Mouse (Mus musculus) A20 (cell line): ENCODE results near the gene Kctd19.

Experiments used
- DNase-seq: peaks from one replicate; pipeline ENCODE4 v3.0.0-alpha.2; 2011; ENCODE audit warnings: low read depth, low spot score

Kctd19 gene

DNA sequence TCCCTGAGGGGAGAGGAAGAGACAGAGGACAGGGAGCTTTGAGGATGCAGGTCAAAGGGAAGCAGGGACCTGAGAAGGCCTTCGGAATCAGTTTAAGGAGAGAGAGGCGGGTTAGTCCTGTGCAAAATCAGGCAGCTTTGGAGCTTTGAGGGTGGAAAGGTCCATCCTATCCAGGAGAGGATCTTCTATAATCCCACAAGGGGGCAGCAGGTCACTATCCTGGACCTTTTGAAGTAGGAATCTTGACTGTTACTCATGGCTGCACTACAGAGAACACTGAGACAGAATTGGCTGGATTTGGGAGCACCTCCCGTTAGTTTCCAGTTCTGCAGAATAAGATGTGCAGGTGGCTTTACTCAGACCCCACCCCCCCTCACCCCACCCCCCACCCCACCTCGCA, 53.7 kb downstream of the Kctd19 start:
- DNase-seq = no peak

DNA sequence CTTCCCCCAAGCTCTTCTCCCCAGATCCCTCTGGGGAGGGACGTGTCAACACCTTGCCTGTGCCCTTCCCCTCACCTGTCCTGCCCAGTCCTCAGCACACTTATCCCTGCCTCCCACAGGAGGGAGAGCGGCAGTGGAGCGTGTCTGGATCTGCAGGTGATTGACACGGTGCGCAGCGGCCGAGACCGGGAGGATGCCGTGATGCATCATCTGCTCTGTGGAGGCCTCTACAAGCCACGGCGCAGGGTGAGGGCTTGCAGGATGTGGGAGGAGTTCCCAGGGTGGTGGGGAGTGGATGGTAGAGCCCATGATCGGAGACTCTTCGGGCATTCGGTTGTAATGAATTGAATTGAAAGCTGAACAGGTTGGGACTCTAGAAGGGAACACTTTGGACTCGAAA, 54.1 kb downstream of the Kctd19 start:
- no peak for DNase-seq

DNA sequence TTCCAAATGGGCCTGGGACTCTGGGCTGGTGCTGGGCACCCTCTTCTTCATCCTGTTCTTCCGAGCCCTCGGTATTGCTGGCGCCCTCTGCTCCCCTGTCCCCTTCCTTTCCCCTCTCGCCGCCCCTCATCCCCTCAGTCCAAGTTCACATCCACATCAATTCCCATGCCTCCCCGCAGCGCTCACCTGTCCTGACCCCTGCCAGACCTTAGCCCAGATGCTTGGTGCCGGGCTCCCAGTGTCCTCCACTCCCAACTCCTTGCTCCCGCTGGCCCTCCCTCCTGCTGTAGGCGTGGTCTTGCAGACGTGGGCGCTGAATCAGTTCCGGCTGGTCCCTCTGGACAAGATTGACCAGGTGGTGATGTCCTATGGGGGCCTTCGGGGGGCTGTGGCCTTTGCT, 56.6 kb downstream of the Kctd19 start:
- no peak for DNase-seq

DNA sequence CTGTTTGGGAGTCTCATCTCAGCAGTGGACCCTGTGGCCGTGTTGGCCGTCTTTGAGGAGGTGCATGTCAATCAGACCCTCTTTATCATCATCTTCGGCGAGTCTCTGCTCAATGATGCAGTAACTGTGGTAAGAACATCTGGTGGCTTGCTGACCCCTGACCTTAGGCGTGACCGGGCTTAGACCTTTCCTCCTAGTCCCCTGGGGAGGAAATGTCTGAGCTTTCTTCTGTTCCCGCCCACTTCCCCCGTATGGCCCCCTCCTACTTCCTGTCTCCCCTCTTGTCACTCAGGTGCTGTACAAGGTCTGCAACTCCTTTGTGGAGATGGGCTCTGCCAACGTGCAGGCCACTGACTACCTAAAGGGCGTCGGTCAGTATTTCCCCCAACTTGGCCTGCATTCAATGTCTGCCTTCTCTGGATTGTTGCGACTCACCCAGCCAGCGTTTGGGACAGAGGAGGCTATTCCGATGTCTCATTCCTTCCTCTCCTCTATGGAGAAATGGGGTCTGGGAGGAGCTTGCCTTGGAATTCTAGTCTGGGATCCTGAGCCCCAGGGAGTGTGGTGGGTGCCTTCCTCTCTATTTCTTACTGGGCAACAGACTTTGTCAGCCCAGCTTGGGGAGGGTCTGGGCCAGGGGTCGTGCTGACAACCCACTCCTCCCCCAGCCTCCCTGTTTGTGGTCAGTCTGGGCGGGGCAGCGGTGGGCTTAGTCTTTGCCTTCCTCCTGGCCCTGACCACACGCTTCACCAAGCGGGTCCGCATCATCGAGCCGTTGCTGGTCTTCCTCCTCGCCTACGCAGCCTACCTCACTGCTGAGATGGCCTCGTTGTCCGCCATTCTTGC, 57.9 kb downstream of the Kctd19 start:
- DNase-seq = peak; percentile 74

DNA sequence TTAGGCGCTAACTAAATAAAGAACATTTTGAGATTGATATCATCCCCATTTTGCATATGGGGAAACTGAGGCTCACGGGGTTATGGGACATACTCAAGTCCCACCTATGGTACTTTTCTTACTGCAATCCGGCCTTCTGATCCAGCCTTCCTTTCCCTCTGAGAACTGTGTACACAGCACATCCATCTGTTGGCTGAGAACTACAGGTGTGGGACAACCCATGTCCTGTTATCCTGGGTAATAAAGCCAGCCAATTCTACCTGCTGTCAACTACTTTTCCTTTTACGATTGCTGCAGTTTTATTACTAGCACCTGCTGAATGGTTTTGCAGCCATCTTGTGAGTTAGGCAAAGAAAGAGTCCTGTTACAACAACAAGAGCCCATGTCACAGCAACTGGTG, 58.8 kb downstream of the Kctd19 start:
- no peak for DNase-seq

DNA sequence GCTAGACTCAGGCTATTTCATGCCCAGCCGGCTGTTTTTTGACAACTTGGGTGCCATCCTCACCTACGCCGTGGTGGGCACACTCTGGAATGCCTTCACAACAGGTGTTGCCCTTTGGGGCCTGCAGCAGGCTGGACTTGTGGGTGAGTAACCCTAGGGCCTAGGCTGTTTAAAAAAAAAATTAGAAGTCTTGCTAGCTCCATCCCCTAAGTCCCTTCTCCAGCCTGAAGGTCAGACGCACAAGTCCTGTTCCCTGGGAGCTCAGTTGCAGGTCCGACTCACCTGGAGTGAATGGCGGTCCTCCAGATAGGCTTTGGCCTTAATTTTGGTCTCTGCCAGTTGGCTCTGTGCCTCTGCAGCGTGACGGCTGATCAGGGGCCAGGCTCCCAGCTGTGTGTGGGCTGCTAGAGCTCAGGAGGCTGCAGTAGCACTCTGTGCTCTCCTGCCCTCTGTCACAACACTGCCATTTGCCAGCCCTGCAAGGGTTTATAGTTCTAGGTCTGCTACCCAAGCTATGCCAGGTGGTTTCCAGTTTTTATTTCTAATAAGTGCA, 59.6 kb downstream of the Kctd19 start:
- no peak for DNase-seq

DNA sequence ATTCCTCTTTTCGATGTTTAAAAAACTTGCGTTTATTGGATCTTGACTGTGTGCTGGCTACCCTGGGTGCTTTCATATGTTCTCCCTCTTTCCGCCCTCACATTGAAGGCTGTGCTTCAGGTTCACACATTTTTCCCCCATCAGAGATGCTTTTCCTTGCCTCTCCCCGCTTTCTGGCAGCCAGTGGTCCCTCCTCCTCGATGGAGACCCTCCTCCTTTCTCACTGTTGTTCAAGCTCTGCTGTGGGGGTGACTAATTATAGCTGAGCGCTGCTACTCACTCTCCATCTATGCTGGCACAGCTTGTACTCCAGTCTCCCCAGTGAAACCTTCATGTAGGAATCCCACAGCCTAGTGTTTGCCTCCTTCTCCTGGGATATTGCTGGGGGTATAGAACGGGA, 63.1 kb downstream of the Kctd19 start:
- DNase-seq = no peak

DNA sequence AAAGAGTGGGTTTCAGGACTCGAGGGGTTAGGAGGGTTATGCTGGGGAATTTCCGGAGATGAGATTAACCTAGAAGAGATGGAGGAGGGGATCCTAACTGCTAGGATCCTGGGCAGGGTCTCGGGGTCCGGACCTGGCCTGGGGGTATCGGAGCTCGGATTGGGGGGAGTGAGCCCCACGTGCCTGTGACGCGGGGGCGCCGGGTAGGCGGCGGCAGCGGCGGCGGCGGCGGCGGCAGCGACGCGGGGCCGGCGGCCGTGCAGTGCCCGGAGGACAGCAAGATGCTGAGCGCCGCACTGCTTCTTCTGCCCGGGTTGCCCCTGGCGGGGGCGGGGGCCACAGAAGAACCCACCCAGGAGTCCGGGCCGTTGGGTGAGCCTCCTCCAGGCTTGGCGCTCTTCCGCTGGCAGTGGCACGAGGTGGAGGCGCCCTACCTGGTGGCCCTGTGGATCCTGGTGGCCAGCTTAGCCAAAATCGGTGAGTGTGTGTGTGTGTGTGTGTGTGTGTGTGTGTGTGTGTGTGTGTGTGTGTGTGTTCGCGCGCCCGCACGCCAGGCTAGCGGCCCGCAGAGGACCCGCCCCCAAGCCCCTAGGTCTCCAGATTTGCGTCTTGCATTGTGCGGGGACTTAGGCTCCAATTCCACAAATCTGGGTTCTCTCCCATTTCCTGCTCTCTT, 64.1 kb downstream of the Kctd19 start:
- DNase-seq = no peak

DNA sequence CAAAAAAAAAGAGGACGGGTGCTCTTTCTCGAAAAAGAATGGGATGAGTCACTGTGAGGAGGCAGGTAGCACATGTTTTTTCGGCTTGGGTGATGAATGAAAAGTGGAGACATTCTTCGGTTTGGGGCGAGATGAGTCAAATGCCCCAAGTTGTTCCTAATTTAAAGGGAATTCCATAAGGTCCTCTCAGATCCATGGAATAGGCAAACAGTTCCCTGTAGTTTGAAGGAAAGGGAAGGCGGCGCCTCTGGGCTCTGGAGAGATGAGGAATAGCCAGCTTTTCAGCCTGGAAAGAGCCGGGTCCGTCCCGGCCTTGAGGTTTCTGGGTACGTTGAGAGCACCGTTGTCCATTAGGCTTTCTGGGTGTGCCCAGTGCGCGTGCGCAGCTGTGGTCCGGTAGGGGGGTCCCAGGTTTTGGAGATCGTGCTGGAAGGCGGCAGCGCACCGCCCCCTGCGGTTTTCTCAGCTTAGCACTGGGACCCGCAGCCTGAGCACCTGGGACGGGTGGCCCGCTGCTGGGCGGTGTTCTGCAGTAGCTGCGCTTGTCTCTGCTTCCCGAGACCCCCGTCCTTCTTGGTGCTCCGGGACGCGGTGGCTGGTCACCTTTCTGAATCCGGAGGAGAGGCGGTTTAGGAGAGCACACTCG, 64.7 kb downstream of the Kctd19 start, which contains the start of gene Slc9a5:
TSS of gene Slc9a5 (plus strand) at position 394 of the 646 bp plus-strand sequence.
- peak; percentile 92 for DNase-seq

DNA sequence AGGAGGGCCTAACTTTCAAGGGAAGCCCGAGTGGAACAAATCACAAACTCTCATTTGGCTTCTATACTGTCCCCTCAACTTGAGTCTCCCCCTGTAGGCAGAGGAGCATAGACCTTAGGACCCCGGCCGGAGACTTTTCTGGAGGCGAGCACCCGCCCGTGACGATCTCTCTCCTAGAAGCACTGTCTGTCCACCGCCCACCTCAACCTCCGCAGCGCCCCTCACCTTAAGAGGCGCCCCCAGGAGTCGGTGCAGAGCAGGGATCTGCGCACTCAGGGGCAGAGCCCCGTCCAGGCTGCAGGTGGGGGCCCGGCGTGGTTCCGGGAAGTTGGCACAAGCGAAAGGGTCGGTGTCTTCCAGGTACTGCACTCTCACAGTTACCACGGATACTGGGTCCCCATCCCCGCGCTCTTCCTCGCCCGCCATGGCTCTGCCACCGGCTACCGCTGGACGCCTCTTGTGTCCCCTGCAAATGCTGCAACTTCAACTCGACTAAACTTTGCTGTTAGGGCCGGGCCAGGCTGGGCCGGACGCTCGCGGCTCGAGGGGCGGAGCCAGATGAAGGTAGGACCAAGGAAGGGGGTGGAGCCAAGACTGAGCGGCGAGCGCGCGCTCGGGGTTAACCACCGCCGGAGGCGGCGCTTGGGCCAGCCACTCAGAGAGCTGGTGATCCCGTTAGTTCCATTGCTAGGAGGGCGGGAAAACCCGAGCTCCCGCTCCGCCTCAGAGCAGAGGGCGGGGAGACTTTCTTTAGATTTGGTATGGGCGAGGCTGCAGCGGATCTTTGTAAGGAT, 65.7 kb downstream of the Kctd19 start, which contains the start of gene Fhod1:
TSS of gene Fhod1 (minus strand) at position 526 of the 794 bp plus-strand sequence.
- DNase-seq = peak; percentile 98

DNA sequence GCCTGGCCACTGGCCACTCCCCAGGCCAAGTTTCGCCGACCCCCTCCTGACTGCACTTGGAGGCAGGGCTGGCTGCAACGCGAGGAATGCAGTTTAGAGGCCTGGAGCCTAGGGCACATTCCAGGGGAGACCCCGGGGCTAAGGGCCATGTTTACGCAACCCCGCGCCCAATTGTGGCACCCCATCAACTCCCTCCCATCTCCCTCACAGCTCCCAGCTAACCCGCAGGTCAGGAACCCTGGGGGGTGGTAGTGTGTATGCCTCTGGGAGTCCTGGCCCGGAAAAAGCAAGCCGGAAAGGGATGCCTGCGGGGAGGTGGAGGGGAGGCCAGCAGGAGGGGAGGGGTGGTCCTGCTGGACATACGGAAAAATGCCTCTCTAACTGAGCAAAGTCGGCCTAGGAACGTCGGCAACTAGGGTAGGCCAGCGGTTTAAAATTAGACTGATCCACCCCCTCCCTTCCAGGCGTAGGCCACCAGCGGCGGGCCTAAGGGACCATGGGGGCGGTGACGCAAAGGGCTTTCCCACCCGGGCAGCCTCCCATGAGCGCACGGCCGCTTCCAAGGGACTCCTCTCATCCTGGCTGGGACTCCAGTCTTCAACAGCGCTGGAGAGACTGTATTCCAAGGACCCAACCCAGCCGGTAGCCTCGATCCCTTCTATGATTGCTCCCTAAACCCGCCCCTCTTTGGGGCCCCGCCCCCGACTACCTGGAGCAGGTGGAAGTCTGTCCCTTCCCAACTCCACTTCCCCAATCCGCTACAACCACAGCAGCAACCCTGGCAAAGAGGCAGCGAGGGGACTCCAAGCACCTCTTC, 66.5 kb downstream of the Kctd19 start:
- no peak for DNase-seq

DNA sequence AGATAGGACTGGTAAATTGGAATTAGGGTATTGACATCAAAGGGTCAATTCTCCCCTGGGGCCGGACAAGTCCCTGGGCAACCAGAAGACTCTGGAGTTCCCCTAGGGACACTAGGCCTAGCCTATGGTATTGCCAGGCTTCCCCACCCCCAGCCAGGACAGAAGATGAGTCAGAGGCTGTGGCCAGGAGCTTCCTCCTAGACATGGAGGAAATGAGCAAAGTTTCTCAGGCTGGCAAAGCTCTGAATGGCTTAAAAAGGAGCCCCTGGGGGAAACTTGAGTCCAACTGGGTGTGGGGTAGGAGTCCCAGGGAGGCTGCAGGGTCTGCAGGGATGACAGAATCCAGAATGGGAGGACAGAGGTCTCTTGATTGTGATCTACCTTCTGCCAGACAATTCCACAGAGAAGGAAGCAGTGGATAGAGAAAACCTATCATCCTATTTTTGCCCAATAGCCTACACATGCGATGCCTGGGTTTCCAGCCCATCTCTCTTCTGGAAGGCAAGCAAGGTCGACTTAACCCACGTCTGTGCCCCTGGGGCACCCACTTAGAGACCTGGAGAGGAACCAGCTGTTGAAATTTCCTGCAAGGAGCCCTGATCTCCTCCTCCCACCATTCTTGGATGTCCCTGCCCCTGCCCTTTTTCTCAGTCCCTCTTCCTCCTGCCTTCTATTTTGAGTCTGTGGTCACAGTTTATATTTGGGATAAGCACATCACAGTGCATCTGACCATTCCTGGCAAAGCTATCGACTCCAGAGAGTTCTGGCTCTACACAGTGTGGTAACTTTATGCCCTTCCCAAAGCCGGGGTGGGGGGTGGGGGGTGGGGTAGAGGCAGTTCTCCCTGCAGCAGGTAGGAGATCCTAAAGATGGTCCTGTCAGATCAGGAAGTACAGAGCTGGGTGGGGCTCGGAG, 68.0 kb downstream of the Kctd19 start:
- DNase-seq = no peak

DNA sequence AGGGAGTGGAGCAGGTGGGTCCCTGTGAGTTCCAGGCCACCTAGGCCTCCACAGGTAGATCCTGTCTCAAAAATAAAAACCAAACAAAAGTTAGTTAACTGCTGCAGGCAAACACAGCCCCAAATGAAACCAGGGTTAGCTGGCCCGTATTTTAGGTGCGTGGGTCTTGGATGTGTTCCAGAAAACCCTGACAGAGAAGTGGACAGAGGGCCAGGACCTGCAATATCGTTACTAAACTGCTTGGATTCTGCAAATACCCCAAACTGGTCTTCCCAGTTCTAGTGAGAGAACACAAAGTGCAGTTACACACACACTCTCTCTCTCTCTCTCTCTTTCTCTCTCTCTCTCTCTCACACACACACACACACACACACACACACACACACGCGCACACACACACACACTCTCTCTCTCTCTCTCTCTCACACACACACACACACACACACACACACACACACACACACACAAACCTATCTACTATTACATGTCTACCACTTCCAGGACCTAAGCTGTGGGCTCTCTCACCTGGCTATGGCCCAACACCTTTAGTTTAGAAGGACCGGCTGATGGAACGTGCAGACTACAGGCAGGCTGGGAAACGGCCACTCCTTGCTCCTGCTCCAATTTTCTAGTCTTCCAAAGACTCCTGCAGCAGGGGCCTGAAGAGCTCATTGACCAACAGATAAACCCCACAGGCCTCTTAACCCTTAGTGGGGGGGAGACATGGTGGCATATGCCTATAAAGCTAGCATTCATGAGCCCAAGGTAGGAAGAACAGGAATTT, 69.3 kb downstream of the Kctd19 start:
- no peak for DNase-seq

DNA sequence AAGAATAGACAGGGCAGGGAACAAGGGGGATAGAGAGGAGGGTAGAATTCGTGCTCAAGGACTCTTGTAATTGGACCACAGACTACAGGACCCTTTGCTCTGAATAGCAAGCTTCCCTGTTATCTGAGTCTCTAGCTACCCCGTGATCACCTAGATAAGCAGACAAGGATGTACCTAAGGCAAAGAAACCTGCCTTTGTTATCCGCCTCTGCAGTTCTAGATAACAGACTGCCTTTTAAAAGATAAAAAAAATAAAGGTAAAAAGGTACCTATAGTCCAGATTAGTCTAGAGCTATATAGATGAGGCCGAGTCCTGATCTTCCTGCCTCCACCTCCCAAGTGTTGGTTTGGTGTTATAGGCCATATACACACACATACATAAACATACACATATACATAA, 70.5 kb downstream of the Kctd19 start:
- DNase-seq = no peak

DNA sequence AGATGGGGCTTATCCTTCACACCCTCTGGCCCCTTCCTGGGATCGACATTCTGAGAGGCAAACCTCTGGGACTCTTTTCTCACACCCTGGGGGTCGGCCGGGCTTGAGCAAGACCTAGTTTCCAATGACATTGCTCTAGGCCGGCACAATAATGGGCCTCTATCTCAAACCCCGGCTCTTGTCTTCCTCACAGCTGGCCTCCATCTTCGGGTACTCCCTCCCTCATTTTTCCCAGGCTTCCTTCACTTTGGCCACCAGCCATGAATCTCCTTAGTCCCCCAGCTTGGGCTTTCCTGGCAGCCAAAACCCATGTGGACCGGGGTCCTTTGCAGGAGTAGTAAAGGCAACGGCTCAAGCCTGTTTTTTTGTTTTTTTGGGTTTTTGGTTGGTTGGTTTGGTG, 71.9 kb downstream of the Kctd19 start:
- no peak for DNase-seq

DNA sequence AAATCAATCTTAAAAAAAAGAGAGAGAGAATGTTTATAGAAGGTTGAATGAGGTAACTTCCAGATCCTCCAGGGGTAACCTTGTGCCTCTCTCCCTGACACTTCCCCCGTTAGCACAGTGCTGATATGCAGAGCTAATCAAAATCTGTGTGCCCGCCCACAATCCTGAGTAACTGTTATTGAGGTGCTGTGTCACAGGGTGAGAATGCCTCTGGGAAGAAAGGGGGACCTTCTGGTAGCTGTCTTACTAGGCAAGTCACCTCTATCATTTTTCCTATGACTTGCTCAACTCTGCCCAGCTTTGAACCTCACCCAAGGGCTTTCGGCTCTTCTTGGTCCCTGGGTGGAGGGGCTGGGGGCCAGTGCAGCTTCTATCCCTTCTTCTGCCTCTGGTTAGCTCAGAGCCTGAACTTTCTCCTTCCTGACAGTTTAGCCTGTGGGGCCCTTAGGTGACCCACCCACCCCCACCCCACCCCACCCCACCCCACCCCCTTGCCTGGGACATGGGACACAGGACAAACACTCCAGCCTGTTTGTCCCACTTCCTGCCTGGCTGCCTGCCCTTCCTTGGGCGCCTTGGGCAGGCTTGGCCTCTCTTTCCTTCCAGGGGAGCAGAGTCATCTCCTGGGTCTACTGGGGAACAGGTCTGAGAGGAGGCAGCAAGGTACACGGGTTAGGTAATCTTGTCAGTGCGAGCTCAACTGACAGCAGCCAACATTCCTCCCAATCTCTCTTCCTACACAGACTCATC, 73.2 kb downstream of the Kctd19 start:
- no peak for DNase-seq

DNA sequence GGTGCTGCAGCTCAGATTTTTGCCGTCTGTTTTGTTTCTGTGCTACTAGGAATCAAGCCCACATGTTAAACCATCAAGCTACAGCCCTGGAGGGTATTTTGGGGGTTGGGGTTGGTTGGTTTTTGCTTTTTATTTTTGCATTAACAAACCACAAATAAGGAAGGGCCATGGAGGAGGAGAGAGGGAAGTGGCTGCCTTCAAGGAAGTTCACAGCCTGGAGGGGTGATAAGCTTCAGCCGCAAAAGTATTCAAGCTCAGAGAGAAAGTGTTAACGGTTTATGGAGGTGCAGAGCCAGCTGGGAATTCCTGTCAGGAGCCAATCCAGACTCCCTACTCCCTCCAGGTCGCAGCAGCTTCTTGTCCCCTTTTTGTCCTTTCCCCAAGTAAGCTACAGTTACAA, 74.3 kb downstream of the Kctd19 start:
- no peak for DNase-seq
